Mouse (Mus musculus): ENCODE measurements around the gene Zmiz1.

Zmiz1 gene

GRCm38 (mm10) chr14:25459016-25459393, at the start of gene Zmiz1:
TSS of gene Zmiz1 (plus strand) at chr14:25459185.
- in situ Hi-C loops (cut with MboI): loop anchor here (10.0 kb wide), 1 partner anchor 334 kb away; no protein-coding TSS in a partner anchor

GRCm38 (mm10) chr14:25411848-25412527, 47.0 kb upstream of the Zmiz1 start:
- in situ Hi-C loops (cut with MboI): no loop called here

GRCm38 (mm10) chr14:25412811-25413210, 46.2 kb upstream of the Zmiz1 start:
- in situ Hi-C loops (cut with MboI): no loop called here

GRCm38 (mm10) chr14:25413510-25413909, 45.5 kb upstream of the Zmiz1 start:
- in situ Hi-C loops (cut with MboI): no loop called here

- in situ Hi-C loops (cut with MboI): no loop called here
Observed at GRCm38 (mm10) chr14:25414115-25414514, 44.9 kb upstream of the Zmiz1 start.

GRCm38 (mm10) chr14:25420001-25420690, 38.8 kb upstream of the Zmiz1 start:
- in situ Hi-C loops (cut with MboI): no loop called here

GRCm38 (mm10) chr14:25420987-25421386, 38.0 kb upstream of the Zmiz1 start:
- in situ Hi-C loops (cut with MboI): no loop called here

- in situ Hi-C loops (cut with MboI): no loop called here
Observed at GRCm38 (mm10) chr14:25421596-25422001, 37.4 kb upstream of the Zmiz1 start.

GRCm38 (mm10) chr14:25422946-25423345, 36.0 kb upstream of the Zmiz1 start:
- in situ Hi-C loops (cut with MboI): no loop called here

- in situ Hi-C loops (cut with MboI): no loop called here
Observed at GRCm38 (mm10) chr14:25423721-25424443, 35.1 kb upstream of the Zmiz1 start.

GRCm38 (mm10) chr14:25438255-25438654, 20.7 kb upstream of the Zmiz1 start:
- in situ Hi-C loops (cut with MboI): no loop called here

GRCm38 (mm10) chr14:25440116-25440515, 18.9 kb upstream of the Zmiz1 start:
- in situ Hi-C loops (cut with MboI): no loop called here

GRCm38 (mm10) chr14:25440777-25441176, 18.2 kb upstream of the Zmiz1 start:
- in situ Hi-C loops (cut with MboI): no loop called here

GRCm38 (mm10) chr14:25441469-25441868, 17.5 kb upstream of the Zmiz1 start:
- in situ Hi-C loops (cut with MboI): no loop called here

GRCm38 (mm10) chr14:25442676-25443075, 16.3 kb upstream of the Zmiz1 start:
- in situ Hi-C loops (cut with MboI): no loop called here

- in situ Hi-C loops (cut with MboI): no loop called here
Observed at GRCm38 (mm10) chr14:25447136-25447775, 11.7 kb upstream of the Zmiz1 start.

- in situ Hi-C loops (cut with MboI): no loop called here
Observed at GRCm38 (mm10) chr14:25448471-25448870, 10.5 kb upstream of the Zmiz1 start.

- in situ Hi-C loops (cut with MboI): loop anchor here (10.0 kb wide), 1 partner anchor 326 kb away; no protein-coding TSS in a partner anchor
Observed at GRCm38 (mm10) chr14:25451099-25451667, 7.8 kb upstream of the Zmiz1 start.

GRCm38 (mm10) chr14:25451699-25452632, 7.0 kb upstream of the Zmiz1 start:
- in situ Hi-C loops (cut with MboI): loop anchor here (10.0 kb wide), 1 partner anchor 327 kb away; no protein-coding TSS in a partner anchor

GRCm38 (mm10) chr14:25452633-25453025, 6.4 kb upstream of the Zmiz1 start:
- in situ Hi-C loops (cut with MboI): loop anchor here (10.0 kb wide), 1 partner anchor 328 kb away; no protein-coding TSS in a partner anchor

Measured in mature B cell (primary cell).